Mouse (Mus musculus) C2C12 (cell line): Measurements from ENCODE around the gene Sh3glb2. TPM values are rescaled to one million over a fixed set of nuclear protein-coding genes. Genes with fewer than 3 reads are reported as not detected.
A peak's percentile ranks its signal among the peaks of the same experiment; 100 is the strongest.

Experiments used
- H3K27me3 ChIP-seq: one replicate; pipeline ENCODE4 v1.6.1; 2011; ENCODE audit not compliant: control insufficient read depth, insufficient read depth, insufficient read length
- H3K36me3 ChIP-seq: one replicate; pipeline ENCODE4 v1.6.1; 2011; ENCODE audit not compliant: control insufficient read depth, insufficient read depth
- H3K4me3 ChIP-seq: one replicate; pipeline ENCODE4 v1.5.1; 2011; ENCODE audit warnings: mild to moderate bottlenecking, control low read depth; ENCODE audit not compliant: poor library complexity, insufficient read depth, severe bottlenecking
- H3K79me2 ChIP-seq: one replicate; pipeline ENCODE4 v1.6.1; 2011; ENCODE audit not compliant: control insufficient read depth, insufficient read depth
- H3K79me3 ChIP-seq: one replicate; pipeline ENCODE4 v1.6.1; 2011; ENCODE audit warnings: low read depth, control low read depth
- H3ac ChIP-seq: one replicate; pipeline ENCODE3; 2011; ENCODE audit warnings: low read depth; ENCODE audit not compliant: control insufficient read depth, insufficient read length
- CEBPB ChIP-seq: IDR thresholded peaks from one replicate; pipeline ENCODE4 v1.6.1; 2011; ENCODE audit warnings: low read depth, mild to moderate bottlenecking, control low read depth, moderate library complexity
- CTCF ChIP-seq: IDR thresholded peaks from one replicate; pipeline ENCODE4 v1.5.1; 2011; ENCODE audit not compliant: control insufficient read depth, insufficient read depth, insufficient read length
- FOSL1 ChIP-seq: IDR thresholded peaks from one replicate; pipeline ENCODE4 v1.8.0; 2011; ENCODE audit warnings: mild to moderate bottlenecking, low read length; ENCODE audit not compliant: poor library complexity, insufficient read depth, severe bottlenecking
- MAX ChIP-seq: IDR thresholded peaks from one replicate; pipeline ENCODE4 v1.6.1; 2011; ENCODE audit warnings: mild to moderate bottlenecking, control low read depth
- MYOD1 ChIP-seq: IDR thresholded peaks from one replicate; pipeline ENCODE4 v1.6.1; 2011; ENCODE audit warnings: low read depth; ENCODE audit not compliant: control insufficient read depth, insufficient read length
- MYOG ChIP-seq: IDR thresholded peaks from one replicate; pipeline ENCODE4 v1.6.1; 2011; ENCODE audit not compliant: control insufficient read depth, insufficient read length; ENCODE audit errors: extremely low read depth
- USF1 ChIP-seq: IDR thresholded peaks from one replicate; pipeline ENCODE4 v1.6.1; 2011; ENCODE audit warnings: low read depth, mild to moderate bottlenecking, control low read depth, moderate library complexity
- polyA plus RNA-seq: library from polyadenylated mRNA; unstranded; fragments of >200 nt; fragmentation: generic; extraction: Trizol; gene quantifications from one replicate; pipeline ENCODE4 v1.2.1, GENCODE M21; 2012; ENCODE audit warnings: missing spikeins

The Sh3glb2 gene
- polyA plus RNA-seq, 1 experiment: 60.0 TPM

GRCm38 (mm10) chr2:30396246-30396645 is 37.1 kb upstream of the Sh3glb2 start:
- H3K79me3 ChIP-seq: peaks cover 5% of the 10 kb centered on the region
- H3K4me3 ChIP-seq: no peak overlapping the region
- H3ac ChIP-seq: no peak overlapping the region
- H3K79me2 ChIP-seq: peaks cover 25% of the 10 kb centered on the region
- no peaks in the 10 kb centered on the region for H3K27me3 ChIP-seq
- TF ChIP-seq CEBPB (no peak), USF1 (no peak), FOSL1 (no peak), CTCF (no peak), MYOD1 (no peak), MAX (no peak), MYOG (no peak)
- H3K36me3 ChIP-seq: peaks cover 26% of the 10 kb centered on the region

GRCm38 (mm10) chr2:30395757-30396156 is 36.6 kb upstream of the Sh3glb2 start:
- Histone ChIP-seq H3K36me3 (peaks cover 26% of the 10 kb centered on the region), H3K27me3 (no peaks in the 10 kb centered on the region), H3ac (no peak overlapping the region), H3K79me3 (peaks cover 5% of the 10 kb centered on the region), H3K4me3 (no peak overlapping the region), H3K79me2 (peaks cover 25% of the 10 kb centered on the region)
- TF ChIP-seq CEBPB: no peak
- TF ChIP-seq FOSL1: no peak

DNA sequence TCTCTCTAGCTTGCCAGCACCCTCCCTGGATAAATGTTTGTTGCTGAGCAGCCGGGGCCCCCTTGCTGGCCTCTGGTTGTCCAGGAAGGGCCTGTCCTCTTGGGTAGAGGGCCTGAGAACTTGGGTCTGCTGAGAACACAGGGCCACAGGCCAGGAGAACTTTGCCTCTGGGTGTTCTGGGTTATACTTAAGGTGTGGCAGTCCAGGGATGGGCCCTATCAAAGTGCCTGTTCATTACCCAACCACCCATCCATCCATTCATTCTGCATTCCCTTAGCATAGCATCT is 34.2 kb upstream of the Sh3glb2 start:
- Histone ChIP-seq H3K27me3 (no peaks in the 10 kb centered on the region), H3ac (peak overlapping the region; percentile 51), H3K4me3 (peak overlapping the region; percentile 83), H3K79me2 (peaks cover 25% of the 10 kb centered on the region), H3K79me3 (peaks cover 5% of the 10 kb centered on the region), H3K36me3 (peaks cover 15% of the 10 kb centered on the region)
- TF ChIP-seq CEBPB (no peak), FOSL1 (no peak), MAX (no peak), USF1 (no peak), MYOG (no peak), MYOD1 (no peak), CTCF (no peak)

GRCm38 (mm10) chr2:30392577-30393369 is 33.6 kb upstream of the Sh3glb2 start:
- Histone ChIP-seq H3K4me3 (peak overlapping the region; percentile 83), H3K79me2 (peaks cover 25% of the 10 kb centered on the region)
- TF ChIP-seq FOSL1: no peak
- no peak for TF ChIP-seq CTCF
- TF ChIP-seq USF1: no peak
- no peak for TF ChIP-seq CEBPB
- no peak for TF ChIP-seq MYOG
- TF ChIP-seq MAX: no peak
- no peak for TF ChIP-seq MYOD1

DNA sequence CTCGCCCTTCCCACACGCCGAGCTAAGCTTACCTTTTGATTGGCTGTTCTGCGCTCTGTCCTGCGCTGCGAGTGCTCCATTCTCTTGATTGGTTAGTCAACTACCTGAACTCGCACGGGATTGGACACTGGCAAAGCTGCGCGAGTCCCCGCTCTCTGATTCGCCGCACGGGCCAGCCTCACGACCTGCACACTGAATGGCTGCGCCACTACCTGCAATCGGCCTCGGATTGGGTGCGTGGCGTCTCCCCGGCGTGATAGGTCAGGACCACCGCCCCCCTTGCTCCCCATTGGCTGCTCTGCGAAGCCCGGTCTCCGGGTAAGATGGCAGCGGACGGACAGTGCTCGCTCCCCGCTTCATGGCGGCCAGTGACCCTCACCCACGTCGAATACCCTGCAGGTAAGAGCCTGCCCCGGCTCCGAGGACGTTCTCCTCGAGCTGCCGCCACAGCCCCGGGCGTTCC is 33.0 kb upstream of the Sh3glb2 start, which contains the start of gene Dolpp1:
TSS of gene Dolpp1 (plus strand) at position 141 of the 463 bp plus-strand sequence.
- H3K79me2 ChIP-seq: peaks cover 25% of the 10 kb centered on the region
- H3K79me3 ChIP-seq: peaks cover 5% of the 10 kb centered on the region
- H3K27me3 ChIP-seq: no peaks in the 10 kb centered on the region
- peaks cover 7% of the 10 kb centered on the region for H3K36me3 ChIP-seq
- peak within 1 kb of the TSS; percentile 51 for H3ac ChIP-seq
- H3K4me3 ChIP-seq: peak within 1 kb of the TSS; percentile 83
- no peak for TF ChIP-seq MYOD1

More at GRCm38 (mm10) chr2:30392577-30393369, 33.6 kb upstream of the Sh3glb2 start:
- Histone ChIP-seq H3K36me3 (peaks cover 10% of the 10 kb centered on the region), H3ac (peak overlapping the region; percentile 51), H3K79me3 (peaks cover 5% of the 10 kb centered on the region), H3K27me3 (no peaks in the 10 kb centered on the region)

DNA sequence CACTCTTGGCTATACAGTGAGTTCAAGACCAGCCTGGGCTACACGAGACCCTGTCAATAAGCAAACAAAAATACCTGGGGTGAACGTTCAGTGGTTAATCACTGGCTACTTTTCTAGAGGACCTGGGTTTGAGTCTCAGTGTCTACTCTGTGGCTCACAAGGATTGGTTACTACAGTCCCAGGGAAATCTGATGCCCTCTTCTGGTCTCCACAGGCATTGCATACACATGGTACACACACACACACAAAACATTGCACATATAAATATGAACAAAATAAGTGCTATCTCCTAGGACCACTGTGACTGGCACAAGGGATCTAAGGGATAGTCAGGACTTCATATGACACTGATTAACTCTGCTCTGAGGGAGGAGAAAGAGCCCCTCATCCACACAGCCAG is 29.9 kb upstream of the Sh3glb2 start:
- no peak for TF ChIP-seq MAX
- no peak for TF ChIP-seq MYOG
- TF ChIP-seq FOSL1: no peak
- TF ChIP-seq USF1: no peak
- no peak for TF ChIP-seq MYOD1
- TF ChIP-seq CEBPB: no peak
- TF ChIP-seq CTCF: no peak
- H3K4me3 ChIP-seq: no peak overlapping the region
- H3K79me2 ChIP-seq: peaks cover 11% of the 10 kb centered on the region
- H3K79me3 ChIP-seq: peaks cover 5% of the 10 kb centered on the region
- H3ac ChIP-seq: no peak overlapping the region
- no peaks in the 10 kb centered on the region for H3K27me3 ChIP-seq
- H3K36me3 ChIP-seq: no peaks in the 10 kb centered on the region
